Mouse (Mus musculus) thymus, adult 2 months (tissue): ENCODE data around the gene March5.

Experiments used
- CTCF ChIP-seq: fragments of 200-500 bp; IDR thresholded peaks from 2 replicates; pipeline ENCODE4 v1.5.1; 2012; ENCODE audit warnings: mild to moderate bottlenecking, control low read depth, low read length, moderate library complexity, borderline replicate concordance; ENCODE audit not compliant: control insufficient read depth, poor library complexity, insufficient read depth; ENCODE audit errors: extremely low read depth
- POLR2A ChIP-seq: fragments of 200-500 bp; IDR thresholded peaks from 2 replicates; pipeline ENCODE4 v1.6.1; 2012; ENCODE audit warnings: mild to moderate bottlenecking, low read length, control low read depth, moderate library complexity; ENCODE audit not compliant: control insufficient read depth, poor library complexity, insufficient read depth; ENCODE audit errors: extremely low read depth

DNA sequence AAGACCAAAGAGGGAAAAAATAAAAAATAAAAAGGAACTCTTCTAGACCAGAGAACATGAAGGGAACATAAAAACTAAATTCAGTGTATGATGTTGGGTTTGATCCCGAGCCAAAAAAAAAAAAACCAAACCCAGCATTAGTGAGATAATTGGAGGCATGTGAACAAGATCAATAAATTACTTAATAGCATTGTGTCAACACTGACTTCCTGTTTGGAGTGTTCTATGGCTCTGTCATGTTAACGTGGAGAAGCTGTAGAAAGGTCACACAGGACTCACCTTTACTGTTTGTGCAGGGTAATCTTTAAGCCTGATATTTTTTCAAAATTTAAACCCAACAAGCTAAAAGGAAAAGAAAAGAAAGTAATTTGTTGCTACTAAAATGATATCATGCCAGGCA is 35.4 kb downstream of the March5 start:
- TF ChIP-seq POLR2A (no peak), CTCF (no peak)
